Mouse (Mus musculus) forebrain, embryonic 14.5 days (tissue): ENCODE measurements around the gene Bmyc. TPM values are rescaled to one million over a fixed set of nuclear protein-coding genes. Genes with fewer than 3 reads are reported as not detected.
"Not testable (repeated sequence)": the region's sequence is repeated elsewhere in the genome, so short reads cannot be mapped to it uniquely, and the experiment has no call there.

ENCODE experiments used
- ATAC-seq: fragments of 200-750 bp; cut with Nextera tagmentation; 2 replicates; pipeline ENCODE4 v1.8.0; 2017; ENCODE audit warnings: mild to moderate bottlenecking, moderate library complexity
- DNase-seq: peaks from one replicate; pipeline ENCODE4 v3.0.0-alpha.2; 2015; ENCODE audit warnings: low spot score
- H3K27ac ChIP-seq: fragments of 300-500 bp; sonication (generic); 2 replicates; pipeline ENCODE4 v1.5.1; 2014; ENCODE audit warnings: low read depth, mild to moderate bottlenecking, control low read depth, low read length, moderate library complexity
- H3K27me3 ChIP-seq: fragments of 300-500 bp; sonication (generic); replicated peaks from 2 replicates; pipeline ENCODE4 v1.6.1; 2014; ENCODE audit warnings: low read length, control low read depth, mixed read lengths; ENCODE audit not compliant: control insufficient read depth, insufficient read depth
- H3K36me3 ChIP-seq: fragments of 300-500 bp; sonication (generic); 2 replicates; pipeline ENCODE4 v1.6.1; 2014; ENCODE audit warnings: low read length, control low read depth; ENCODE audit not compliant: control insufficient read depth, insufficient read depth
- H3K4me1 ChIP-seq: fragments of 300-500 bp; sonication (generic); 2 replicates; pipeline ENCODE4 v1.6.1; 2014; ENCODE audit warnings: antibody characterized with exemption, low read length, control low read depth; ENCODE audit not compliant: control insufficient read depth, insufficient read depth
- H3K4me2 ChIP-seq: fragments of 300-500 bp; sonication (generic); 2 replicates; pipeline ENCODE4 v1.6.1; 2014; ENCODE audit warnings: mild to moderate bottlenecking, control low read depth, low read length
- H3K4me3 ChIP-seq: fragments of 300-500 bp; sonication (generic); 2 replicates; pipeline ENCODE4 v1.5.1; 2014; ENCODE audit warnings: low read depth, low read length, control low read depth
- H3K9ac ChIP-seq: fragments of 300-500 bp; sonication (generic); 2 replicates; pipeline ENCODE4 v1.6.1; 2014; ENCODE audit warnings: mild to moderate bottlenecking, low read length, control low read depth, moderate library complexity
- H3K9me3 ChIP-seq: fragments of 300-500 bp; sonication (generic); replicated peaks from 2 replicates; pipeline ENCODE4 v1.6.1; 2016; ENCODE audit warnings: low read length, control low read depth, mixed read lengths; ENCODE audit not compliant: control insufficient read depth
- WGBS: fragments of 180-500 bp; shearing (Covaris S2); extraction: QIAGEN DNeasy Blood & Tissue Kit; methylation state at CpG from one replicate; pipeline ENCODE4 v1.1.7; 2014; 5-methylcytosine and 5-hydroxymethylcytosine counted together
- polyA plus RNA-seq: library from polyadenylated mRNA; unstranded; fragments of >200 nt; fragmentation: Nextera tagmentation; extraction: Ambion mirVana; gene quantifications from 2 replicates; pipeline ENCODE4 v1.2.1, GENCODE M21; 2014

The Bmyc gene
- polyA plus RNA-seq, 1 experiment from 2014 or later = 86.4 TPM

DNA sequence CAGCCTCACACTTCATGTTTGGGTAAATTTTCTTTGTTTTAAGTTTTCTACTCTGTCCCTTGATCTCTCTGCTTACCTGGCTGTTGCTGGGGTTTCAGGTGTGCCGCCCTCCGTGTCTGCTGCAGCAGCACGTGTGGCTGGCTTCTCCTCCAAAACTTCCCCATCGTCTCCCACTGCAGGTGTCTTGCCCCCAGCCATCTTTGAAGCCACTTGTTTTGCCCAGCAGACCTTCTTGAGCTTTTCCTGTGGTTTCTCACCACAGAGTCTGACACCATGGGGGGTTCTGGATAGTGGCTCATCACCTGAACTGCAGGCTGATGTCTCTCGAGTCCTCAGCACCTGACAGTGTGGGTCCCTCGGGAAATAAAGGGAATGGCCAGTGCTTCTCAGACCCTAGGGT lies 27.0 kb upstream of the Bmyc start:
- no peaks in the 10 kb centered on the region for H3K9me3 ChIP-seq
- H3K36me3 ChIP-seq = no peaks in the 10 kb centered on the region
- no peak for DNase-seq
- no peaks in the 10 kb centered on the region for H3K4me1 ChIP-seq
- H3K27ac ChIP-seq = no peak overlapping the region
- no peak for ATAC-seq
- no peak overlapping the region for H3K9ac ChIP-seq
- WGBS = 82% methylated on average over 6 of the region's 6 CpGs
- H3K27me3 ChIP-seq = no peaks in the 10 kb centered on the region
- H3K4me3 ChIP-seq = no peak overlapping the region
- no peak overlapping the region for H3K4me2 ChIP-seq

DNA sequence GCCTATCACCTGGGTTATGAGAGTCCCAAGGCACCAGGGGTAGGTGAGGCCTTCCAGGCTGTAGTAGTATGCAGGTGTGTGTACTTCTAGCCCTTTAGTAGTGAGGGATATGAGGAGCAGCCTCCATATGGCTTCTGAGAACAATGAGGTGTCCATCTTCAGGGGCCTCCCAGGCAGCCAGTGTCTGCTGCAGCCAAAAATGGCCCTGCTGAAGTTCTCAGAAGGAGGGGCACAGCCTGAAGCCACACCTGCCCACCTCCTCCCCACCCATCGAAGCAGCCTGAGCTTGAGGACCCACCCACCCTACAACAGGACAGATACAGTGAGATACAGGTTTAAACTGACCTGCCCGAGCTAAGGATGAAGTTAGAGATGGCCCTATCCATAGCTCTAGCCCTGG lies 24.1 kb upstream of the Bmyc start, which contains the start of gene Lcn10:
Gene Lcn10, plus strand, starts transcription at position 301 of the 400 bp plus-strand sequence.
- Histone ChIP-seq H3K9ac (no peak within 1 kb of the TSS), H3K36me3 (no peaks in the 10 kb centered on the region), H3K27ac (no peak within 1 kb of the TSS), H3K27me3 (no peaks in the 10 kb centered on the region), H3K4me3 (no peak within 1 kb of the TSS), H3K9me3 (no peaks in the 10 kb centered on the region), H3K4me1 (no peaks in the 10 kb centered on the region), H3K4me2 (no peak within 1 kb of the TSS)
- DNase-seq (no peak), ATAC-seq (no peak)
- WGBS = 65% methylated on average over 2 of the region's 2 CpGs

DNA sequence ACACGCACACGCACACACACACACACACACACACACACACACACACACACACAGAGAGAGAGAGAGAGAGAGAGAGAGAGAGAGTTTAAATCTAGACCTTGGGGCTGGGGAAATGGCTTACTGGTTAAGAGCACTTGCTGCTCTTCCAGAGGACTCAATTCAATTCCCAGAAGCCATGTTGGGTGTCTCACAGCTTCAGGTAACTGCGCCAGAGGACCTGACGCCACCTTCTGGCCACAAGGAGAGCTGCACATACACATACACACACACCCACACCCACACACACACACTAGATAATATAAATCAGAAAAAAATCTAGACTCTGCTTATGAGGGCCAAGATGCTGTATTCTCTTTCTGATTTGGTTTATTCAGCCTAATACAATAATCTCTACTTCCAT lies 19.6 kb upstream of the Bmyc start:
- Histone ChIP-seq H3K4me1 (no peaks in the 10 kb centered on the region), H3K9me3 (no peaks in the 10 kb centered on the region), H3K27ac (no peak overlapping the region), H3K36me3 (no peaks in the 10 kb centered on the region), H3K4me2 (no peak overlapping the region), H3K9ac (no peak overlapping the region), H3K27me3 (no peaks in the 10 kb centered on the region), H3K4me3 (no peak overlapping the region)
- ATAC-seq = no peak
- 69% methylated on average over 4 of the region's 4 CpGs for WGBS
- no peak for DNase-seq

DNA sequence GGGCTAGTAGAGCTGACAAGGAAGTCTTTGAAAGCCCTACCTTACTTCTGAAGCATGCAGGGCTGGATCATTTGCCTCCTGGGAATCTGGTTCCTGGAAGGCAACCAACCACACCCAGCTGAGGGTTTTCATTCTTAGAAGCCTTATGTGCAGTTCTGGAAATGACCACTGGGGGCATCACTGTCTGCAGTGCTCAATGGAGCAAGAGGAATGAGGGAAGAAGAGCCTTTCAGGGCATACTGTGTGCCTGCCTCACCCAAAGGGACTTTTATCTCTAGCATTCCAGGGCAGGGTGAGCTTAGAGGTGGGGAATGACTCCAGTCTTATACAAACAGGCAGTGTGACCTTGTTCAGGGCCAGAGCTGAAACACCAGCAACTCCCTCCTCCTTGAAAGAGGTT lies 11.9 kb upstream of the Bmyc start:
- H3K27me3 ChIP-seq = 0 out of 2 replicates have a peak, but pooled peaks cover 3% of the 10 kb centered on the region

DNA sequence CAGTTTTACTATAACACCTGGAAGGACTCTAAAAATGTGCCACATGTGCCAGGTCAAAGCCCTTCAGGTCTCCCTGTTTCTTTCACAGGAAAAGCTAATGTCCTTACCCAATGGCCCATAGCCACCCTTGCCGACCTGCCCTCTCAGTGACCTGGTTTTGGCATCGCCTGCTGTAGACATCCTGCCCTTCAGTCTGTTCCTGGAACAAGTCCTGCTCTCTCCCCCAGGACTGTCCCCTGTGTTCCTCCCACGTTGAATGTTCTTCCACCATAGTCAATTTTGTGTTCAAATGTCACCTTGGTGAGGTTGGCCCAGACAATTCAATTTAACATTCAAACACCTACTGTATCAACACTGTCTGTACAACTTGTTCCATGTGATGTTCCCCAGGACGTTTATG lies 9.6 kb upstream of the Bmyc start:
- Histone ChIP-seq H3K4me2 (no peak overlapping the region), H3K9ac (no peak overlapping the region), H3K9me3 (no peaks in the 10 kb centered on the region), H3K27me3 (0 out of 2 replicates have a peak, but pooled peaks cover 3% of the 10 kb centered on the region), H3K4me3 (no peak overlapping the region), H3K27ac (no peak overlapping the region), H3K36me3 (no peaks in the 10 kb centered on the region), H3K4me1 (no peaks in the 10 kb centered on the region)
- 68% methylated on average over 4 of the region's 4 CpGs for WGBS
- DNase-seq (no peak), ATAC-seq (no peak)

More for the DNA sequence above, 11.9 kb upstream of the Bmyc start:
- Histone ChIP-seq H3K4me1 (no peaks in the 10 kb centered on the region), H3K4me2 (no peak overlapping the region), H3K36me3 (no peaks in the 10 kb centered on the region), H3K9me3 (no peaks in the 10 kb centered on the region), H3K9ac (no peak overlapping the region), H3K27ac (no peak overlapping the region), H3K4me3 (no peak overlapping the region)
- no peak for ATAC-seq
- peak; percentile 70 for DNase-seq

DNA sequence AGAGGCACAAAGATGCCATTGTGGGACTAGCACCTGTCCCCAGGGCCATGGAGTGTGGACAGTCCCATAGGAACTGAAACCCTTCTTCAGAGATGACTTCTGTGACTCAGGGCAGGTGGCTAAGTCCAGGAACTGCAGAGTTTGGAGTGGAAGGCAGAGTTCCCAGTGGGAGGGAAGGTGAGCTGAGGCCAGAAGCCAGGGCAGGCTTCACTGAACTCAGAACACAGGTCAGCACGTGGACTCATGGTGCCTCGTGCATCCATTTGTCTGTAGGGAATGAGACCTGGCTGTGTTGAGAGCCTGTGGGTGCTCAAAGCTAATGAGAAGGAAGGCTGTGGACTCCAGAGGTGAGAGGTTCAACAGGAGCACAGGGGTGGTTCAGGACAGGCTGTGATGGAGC lies 7.8 kb upstream of the Bmyc start:
- WGBS = 87% methylated on average over 2 of the region's 2 CpGs
- no peaks in the 10 kb centered on the region for H3K4me1 ChIP-seq
- no peak overlapping the region for H3K9ac ChIP-seq
- H3K36me3 ChIP-seq = no peaks in the 10 kb centered on the region
- H3K4me3 ChIP-seq = no peak overlapping the region
- ATAC-seq = no peak
- H3K27me3 ChIP-seq = no peaks in the 10 kb centered on the region
- no peak overlapping the region for H3K27ac ChIP-seq
- no peak overlapping the region for H3K4me2 ChIP-seq
- no peaks in the 10 kb centered on the region for H3K9me3 ChIP-seq
- no peak for DNase-seq

DNA sequence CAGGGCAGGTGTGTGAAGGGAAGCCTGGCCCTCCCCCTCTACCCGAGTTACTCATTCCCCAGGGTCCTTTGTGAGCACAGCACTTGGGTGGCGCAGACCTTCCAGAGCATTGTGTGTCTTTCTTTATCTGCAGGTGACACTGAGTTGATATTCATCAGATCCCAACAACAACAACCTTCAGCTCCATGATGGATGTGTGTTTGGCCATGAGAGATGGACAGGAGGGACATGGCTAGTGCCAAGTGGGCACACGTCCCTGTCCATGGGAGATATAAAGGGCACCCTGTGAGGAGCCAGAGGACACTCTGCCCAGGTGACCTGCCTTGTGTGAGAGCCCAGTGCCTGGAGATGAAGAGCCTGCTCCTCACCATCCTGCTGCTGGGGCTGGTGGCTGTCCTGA lies 6.8 kb upstream of the Bmyc start, which contains the start of gene Obp2a:
Gene Obp2a, plus strand, starts transcription at position 301 of the 400 bp plus-strand sequence.
- not testable (repeated sequence) for DNase-seq, H3K27ac ChIP-seq, H3K27me3 ChIP-seq, H3K9me3 ChIP-seq, H3K4me3 ChIP-seq, H3K9ac ChIP-seq, ATAC-seq, H3K36me3 ChIP-seq, H3K4me2 ChIP-seq, H3K4me1 ChIP-seq
- 77% methylated on average over 3 of the region's 3 CpGs for WGBS

DNA sequence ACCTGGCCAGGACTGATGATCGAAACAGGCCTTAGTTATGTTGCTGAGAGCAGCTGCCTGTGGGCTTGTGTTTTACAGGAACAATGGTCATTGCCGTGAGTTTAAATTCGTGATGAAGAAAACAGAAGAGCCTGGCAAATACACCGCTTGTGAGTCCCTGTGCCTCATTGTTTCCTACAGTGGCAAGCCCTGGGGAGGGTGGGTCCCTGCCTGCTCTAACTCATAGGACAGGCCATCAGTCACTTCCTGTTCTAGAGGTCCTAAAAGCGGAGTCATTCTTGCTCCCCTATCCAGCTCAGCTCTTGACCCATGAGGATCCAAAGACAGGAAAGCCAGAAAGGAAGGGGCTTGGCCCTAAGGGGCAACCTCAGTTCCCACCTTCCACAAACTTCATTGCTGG lies 5.5 kb upstream of the Bmyc start:
- no peaks in the 10 kb centered on the region for H3K27me3 ChIP-seq
- ATAC-seq = no peak

DNA sequence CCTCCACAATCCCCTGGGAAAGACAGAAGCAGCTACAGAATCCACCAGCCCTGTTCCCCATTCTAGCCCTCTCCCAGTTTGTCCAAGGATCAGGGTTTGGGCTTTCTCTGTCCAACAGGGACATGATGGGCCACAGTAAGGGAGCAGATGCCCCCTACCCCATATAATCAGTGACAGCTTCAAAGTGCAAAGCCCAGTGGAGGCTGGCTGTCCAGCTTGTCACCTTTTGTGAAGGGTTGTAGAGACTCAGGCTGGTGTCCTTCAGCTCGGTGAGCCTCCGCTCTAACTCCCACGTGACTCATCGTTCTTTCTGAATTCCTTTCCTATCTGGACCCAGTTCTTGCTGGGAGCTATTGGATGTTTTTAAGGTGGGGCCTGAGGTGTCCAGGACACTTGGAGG lies 2.8 kb upstream of the Bmyc start:
- H3K9ac ChIP-seq = no peak overlapping the region
- no peaks in the 10 kb centered on the region for H3K9me3 ChIP-seq
- no peaks in the 10 kb centered on the region for H3K36me3 ChIP-seq
- no peak overlapping the region for H3K4me3 ChIP-seq
- H3K4me1 ChIP-seq = no peaks in the 10 kb centered on the region; the same call in 1 of the 2 replicates
- no peaks in the 10 kb centered on the region for H3K27me3 ChIP-seq
- H3K27ac ChIP-seq = no peak overlapping the region
- DNase-seq (no peak), ATAC-seq (no peak)
- H3K4me2 ChIP-seq = no peak overlapping the region
- WGBS = 89% methylated on average over 4 of the region's 4 CpGs

More for the DNA sequence above, 5.5 kb upstream of the Bmyc start:
- WGBS = 80% methylated on average over 5 of the region's 5 CpGs
- no peak for DNase-seq
- H3K36me3 ChIP-seq = no peaks in the 10 kb centered on the region
- H3K9me3 ChIP-seq = no peaks in the 10 kb centered on the region
- H3K9ac ChIP-seq = no peak overlapping the region
- no peak overlapping the region for H3K4me2 ChIP-seq
- no peak overlapping the region for H3K27ac ChIP-seq
- H3K4me3 ChIP-seq = no peak overlapping the region
- H3K4me1 ChIP-seq = no peaks in the 10 kb centered on the region
